In the genomic region with DNA sequence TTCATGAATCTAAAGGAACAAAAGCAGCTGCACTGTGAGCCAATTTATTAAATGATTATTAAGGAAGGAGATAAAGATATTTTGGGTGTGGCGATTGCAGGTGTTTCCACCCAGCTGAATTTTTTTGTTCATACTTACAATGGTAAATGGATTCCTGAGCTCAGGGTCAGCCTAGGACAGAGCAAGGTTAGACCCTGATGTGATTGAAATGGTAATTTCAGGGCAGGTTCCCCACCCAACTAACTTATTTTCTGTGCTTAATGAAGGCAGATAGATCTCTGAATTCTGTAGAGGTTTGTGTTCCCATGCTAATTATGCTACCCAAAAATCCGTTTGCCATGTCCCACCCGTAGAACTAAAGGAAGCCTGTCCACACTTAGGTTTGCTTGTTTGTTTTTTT, we compare ENCODE assay signal across 12 mouse cellular contexts.
"Had no signal": no experiment of that assay in that cellular context is flagged by ENCODE, and none has a peak within 500 bp of the region (broad histone marks: within the 10 kb centered on the region; RNA-seq: fewer than 3 reads in every experiment).

No protein-coding gene starts in this region.

- DNase-seq: retina, postnatal 1 day; right cerebral cortex, adult 18-20 months; right cerebral cortex, postnatal 14 days; right cerebral cortex, postnatal 25 days; right cerebral cortex, postnatal 4 days; spleen, adult 18-20 months; thymus, adult 18-20 months; thymus, adult 2 months; thymus, postnatal 14 days; thymus, postnatal 25 days; thymus, postnatal 36 days; thymus, postnatal 4 days had no signal
